Mouse (Mus musculus) small intestine, adult 2 months (tissue): ENCODE measurements around the gene Tmx2.

Source experiments
- CTCF ChIP-seq: fragments of 200-500 bp; IDR thresholded peaks from 2 replicates; pipeline ENCODE4 v1.5.1; 2012; ENCODE audit warnings: low read depth, mild to moderate bottlenecking, control low read depth, inconsistent platforms, low read length, moderate library complexity, mixed read lengths; ENCODE audit not compliant: insufficient replicate concordance, insufficient read length; ENCODE audit errors: extremely low read depth
- POLR2A ChIP-seq: fragments of 200-500 bp; IDR thresholded peaks from 2 replicates; pipeline ENCODE4 v1.6.1; 2012; ENCODE audit warnings: low read depth, mild to moderate bottlenecking, control low read depth, inconsistent platforms, low read length, moderate library complexity

DNA sequence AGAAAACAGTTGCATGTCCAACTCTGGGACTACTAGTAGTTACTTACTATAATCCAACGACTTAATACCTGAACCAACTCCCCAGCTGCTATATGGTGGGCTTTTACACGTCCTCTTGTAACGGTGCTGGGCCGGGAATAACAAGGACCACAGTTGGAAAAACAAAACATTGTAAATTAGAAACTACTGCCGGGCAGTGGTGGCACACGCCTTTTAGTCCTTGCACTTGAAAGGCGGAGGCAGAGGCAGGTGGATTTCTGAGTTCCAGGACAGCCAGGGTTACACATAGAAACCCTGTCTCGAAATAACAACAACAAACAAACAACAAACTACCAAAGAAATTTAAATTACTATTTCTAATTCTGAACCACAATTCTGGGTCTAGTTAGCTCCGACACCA lies 47.8 kb upstream of the Tmx2 start:
- TF ChIP-seq POLR2A (no peak), CTCF (no peak)
